Mouse (Mus musculus): ENCODE data around the gene Abcb4. TPM values are rescaled to one million over a fixed set of nuclear protein-coding genes. Genes with fewer than 3 reads are reported as not detected.

Abcb4 gene
- polyA plus RNA-seq, 1 experiment, result 0.04 TPM

- Histone ChIP-seq H3K27me3 (ENCODE audit: control insufficient read depth, insufficient read depth, insufficient read length) (no peaks in the 10 kb centered on the region), H3K36me3 (ENCODE audit: control insufficient read depth, insufficient read depth) (no peaks in the 10 kb centered on the region), H3K4me2 (ENCODE audit: low read depth) (no peak overlapping the region), H3K79me2 (ENCODE audit: control insufficient read depth, insufficient read depth) (no peaks in the 10 kb centered on the region), H3K4me3 (no peak overlapping the region), H3ac (ENCODE audit: control insufficient read depth, insufficient read length) (no peak overlapping the region)
- TF ChIP-seq TCF3 (IDR thresholded peaks at IDR 0.05; ENCODE audit: insufficient read length, low read depth) (no peak), CEBPB (IDR thresholded peaks at IDR 0.05; ENCODE audit: insufficient read depth, poor library complexity, severe bottlenecking) (no peak), TCF12 (IDR thresholded peaks at IDR 0.05; ENCODE audit: insufficient read depth, poor library complexity, severe bottlenecking) (no peak)
Observed at GRCm38 (mm10) chr5:8901001-8901400, 7.5 kb downstream of the Abcb4 start.

- no peaks in the 10 kb centered on the region for H3K27me3 ChIP-seq (ENCODE audit: control insufficient read depth, insufficient read depth, insufficient read length)
- no peak for TF ChIP-seq MYOD1 (IDR thresholded peaks at IDR 0.05; ENCODE audit: control insufficient read depth in 1 of 3, insufficient read length in 2 of 3, low read depth in 2 of 3)
- no peak for TF ChIP-seq MYOG (IDR thresholded peaks at IDR 0.05; ENCODE audit: control insufficient read depth in 1 of 3, insufficient read depth in 1 of 3, insufficient read length in 2 of 3, low read depth in 2 of 3)
- TF ChIP-seq MAX (IDR thresholded peaks at IDR 0.05; ENCODE audit: low read depth), result no peak
- TF ChIP-seq SRF (IDR thresholded peaks at IDR 0.05; ENCODE audit: control insufficient read depth, insufficient read length, low read depth), result no peak
- no peak for TF ChIP-seq TCF3 (IDR thresholded peaks at IDR 0.05; ENCODE audit: insufficient read length, low read depth)
- TF ChIP-seq USF1 (IDR thresholded peaks at IDR 0.05; ENCODE audit: low read depth), result no peak
- no peak for TF ChIP-seq CEBPB (IDR thresholded peaks at IDR 0.05; ENCODE audit: insufficient read depth, poor library complexity, severe bottlenecking)
- no peak for TF ChIP-seq REST (IDR thresholded peaks at IDR 0.05; ENCODE audit: insufficient read depth, insufficient read length)
- TF ChIP-seq E2F4 (IDR thresholded peaks at IDR 0.05; ENCODE audit: insufficient read depth), result no peak
- no peak for TF ChIP-seq POLR2AphosphoS2 (IDR thresholded peaks at IDR 0.05; ENCODE audit: insufficient read length, low read depth)
- TF ChIP-seq TCF12 (IDR thresholded peaks at IDR 0.05; ENCODE audit: insufficient read depth, poor library complexity, severe bottlenecking), result no peak
Observed at GRCm38 (mm10) chr5:8902141-8902817, 8.8 kb downstream of the Abcb4 start.

GRCm38 (mm10) chr5:8904539-8904938 is 11.0 kb downstream of the Abcb4 start:
- H3K27me3 ChIP-seq (ENCODE audit: control insufficient read depth, insufficient read depth, insufficient read length), result no peaks in the 10 kb centered on the region
- H3ac ChIP-seq (ENCODE audit: control insufficient read depth, insufficient read length), result no peak overlapping the region
- no peak overlapping the region for H3K4me2 ChIP-seq (ENCODE audit: low read depth)
- H3K36me3 ChIP-seq (ENCODE audit: control insufficient read depth, insufficient read depth), result no peaks in the 10 kb centered on the region
- TF ChIP-seq POLR2AphosphoS2 (IDR thresholded peaks at IDR 0.05; ENCODE audit: insufficient read length, low read depth), result no peak
- TF ChIP-seq MYOD1 (IDR thresholded peaks at IDR 0.05; ENCODE audit: control insufficient read depth in 1 of 3, insufficient read length in 2 of 3, low read depth in 2 of 3), result no peak
- no peak for TF ChIP-seq SRF (IDR thresholded peaks at IDR 0.05; ENCODE audit: control insufficient read depth, insufficient read length, low read depth)
- no peak overlapping the region for H3K4me3 ChIP-seq
- no peaks in the 10 kb centered on the region for H3K79me2 ChIP-seq (ENCODE audit: control insufficient read depth, insufficient read depth)

More at GRCm38 (mm10) chr5:8902141-8902817, 8.8 kb downstream of the Abcb4 start:
- no peak overlapping the region for H3K4me2 ChIP-seq (ENCODE audit: low read depth)
- no peak overlapping the region for H3K4me3 ChIP-seq
- H3K36me3 ChIP-seq (ENCODE audit: control insufficient read depth, insufficient read depth), result no peaks in the 10 kb centered on the region
- H3K79me2 ChIP-seq (ENCODE audit: control insufficient read depth, insufficient read depth), result no peaks in the 10 kb centered on the region
- no peak overlapping the region for H3ac ChIP-seq (ENCODE audit: control insufficient read depth, insufficient read length)

DNA sequence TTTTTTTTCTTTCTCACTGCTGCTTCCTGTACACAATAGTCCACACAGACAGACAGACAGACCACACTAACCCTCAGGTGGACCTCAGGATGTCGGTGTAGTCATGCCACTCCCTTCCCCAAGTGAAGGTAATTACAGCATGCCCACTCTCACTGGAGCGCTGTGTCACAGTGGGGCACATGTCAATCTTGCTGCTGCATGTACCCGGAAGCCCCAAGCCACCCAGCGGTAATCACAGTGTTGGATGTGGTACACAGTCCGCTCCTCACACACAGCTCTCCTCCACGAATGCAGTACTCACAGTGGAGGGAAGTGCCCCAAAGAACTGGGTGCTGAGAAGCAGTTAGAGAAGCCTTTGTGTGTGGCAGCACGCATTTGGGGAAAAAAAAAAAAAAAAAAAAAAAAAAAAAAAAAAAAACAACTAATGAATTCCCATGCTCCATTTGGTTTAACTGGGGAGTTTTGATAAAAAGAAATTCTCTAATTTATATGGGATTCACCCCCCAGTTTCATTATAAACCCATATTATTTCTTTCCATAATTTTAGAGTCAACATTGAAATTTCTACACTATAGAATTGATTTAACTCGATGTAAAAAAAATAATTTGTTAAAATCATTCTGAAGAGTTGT is 18.2 kb downstream of the Abcb4 start:
- no peak overlapping the region for H3ac ChIP-seq (ENCODE audit: control insufficient read depth, insufficient read length)
- no peaks in the 10 kb centered on the region for H3K27me3 ChIP-seq (ENCODE audit: control insufficient read depth, insufficient read depth, insufficient read length)
- no peak overlapping the region for H3K4me2 ChIP-seq (ENCODE audit: low read depth)
- no peak overlapping the region for H3K4me3 ChIP-seq
- H3K36me3 ChIP-seq (ENCODE audit: control insufficient read depth, insufficient read depth), result no peaks in the 10 kb centered on the region
- no peaks in the 10 kb centered on the region for H3K79me2 ChIP-seq (ENCODE audit: control insufficient read depth, insufficient read depth)
- TF ChIP-seq CEBPB (IDR thresholded peaks at IDR 0.05; ENCODE audit: insufficient read depth, poor library complexity, severe bottlenecking) (no peak), MAX (IDR thresholded peaks at IDR 0.05; ENCODE audit: low read depth) (no peak), POLR2A (IDR thresholded peaks at IDR 0.05; ENCODE audit: insufficient read length, low read depth) (no peak), MYOD1 (IDR thresholded peaks at IDR 0.05; ENCODE audit: control insufficient read depth in 1 of 3, insufficient read length in 2 of 3, low read depth in 2 of 3) (no peak), E2F4 (IDR thresholded peaks at IDR 0.05; ENCODE audit: insufficient read depth) (no peak), REST (IDR thresholded peaks at IDR 0.05; ENCODE audit: insufficient read depth, insufficient read length) (no peak), SRF (IDR thresholded peaks at IDR 0.05; ENCODE audit: control insufficient read depth, insufficient read length, low read depth) (no peak)

- Histone ChIP-seq H3K36me3 (ENCODE audit: control insufficient read depth, insufficient read depth) (no peaks in the 10 kb centered on the region), H3ac (ENCODE audit: control insufficient read depth, insufficient read length) (no peak overlapping the region), H3K27me3 (ENCODE audit: control insufficient read depth, insufficient read depth, insufficient read length) (no peaks in the 10 kb centered on the region), H3K4me2 (ENCODE audit: low read depth) (no peak overlapping the region), H3K79me2 (ENCODE audit: control insufficient read depth, insufficient read depth) (no peaks in the 10 kb centered on the region), H3K4me3 (no peak overlapping the region)
- TF ChIP-seq MAX (IDR thresholded peaks at IDR 0.05; ENCODE audit: low read depth) (no peak), POLR2AphosphoS2 (IDR thresholded peaks at IDR 0.05; ENCODE audit: insufficient read length, low read depth) (no peak)
Observed at GRCm38 (mm10) chr5:8916400-8916799, 22.9 kb downstream of the Abcb4 start.

Data from myocyte (in vitro differentiated cells).